Mouse (Mus musculus): ENCODE measurements around the gene Pml.
"Not testable (repeated sequence)": the region's sequence is repeated elsewhere in the genome, so short reads cannot be mapped to it uniquely, and the experiment has no call there.

Pml gene

GRCm38 (mm10) chr9:58271551-58271950, 22.0 kb upstream of the Pml start:
- in situ Hi-C loops (cut with MboI, MseI), result not testable (repeated sequence)

GRCm38 (mm10) chr9:58271109-58271508, 21.5 kb upstream of the Pml start:
- in situ Hi-C loops (cut with MboI, MseI), result no loop called here

GRCm38 (mm10) chr9:58270081-58270480, 20.5 kb upstream of the Pml start:
- in situ Hi-C loops (cut with MboI, MseI), result no loop called here

- in situ Hi-C loops (cut with MboI, MseI), result no loop called here
These were observed 19.1 kb upstream of the Pml start for GRCm38 (mm10) chr9:58268384-58269313.

GRCm38 (mm10) chr9:58267046-58267445, 17.5 kb upstream of the Pml start:
- in situ Hi-C loops (cut with MboI, MseI), result no loop called here

- in situ Hi-C loops (cut with MboI, MseI), result no loop called here
These were observed 17.0 kb upstream of the Pml start for GRCm38 (mm10) chr9:58266571-58267011.

GRCm38 (mm10) chr9:58265368-58265767, 15.8 kb upstream of the Pml start:
- in situ Hi-C loops (cut with MboI, MseI), result no loop called here

GRCm38 (mm10) chr9:58262507-58262906, 12.9 kb upstream of the Pml start:
- in situ Hi-C loops (cut with MboI, MseI), result no loop called here

- in situ Hi-C loops (cut with MboI, MseI), result no loop called here
These were observed 6.4 kb upstream of the Pml start for GRCm38 (mm10) chr9:58255704-58256685.

- in situ Hi-C loops (cut with MboI, MseI), result no loop called here
These were observed 5.5 kb upstream of the Pml start for GRCm38 (mm10) chr9:58255105-58255504.

GRCm38 (mm10) chr9:58253805-58254122, 4.2 kb upstream of the Pml start:
- in situ Hi-C loops (cut with MboI, MseI), result not testable (repeated sequence)

- in situ Hi-C loops (cut with MboI, MseI), result no loop called here
These were observed 3.6 kb upstream of the Pml start, which contains the start of gene Stoml1 for GRCm38 (mm10) chr9:58253033-58253804. Gene Stoml1, plus strand, starts transcription at chr9:58253164.

- in situ Hi-C loops (cut with MboI, MseI), result not testable (repeated sequence)
These were observed 1.1 kb upstream of the Pml start for GRCm38 (mm10) chr9:58250730-58251129.

GRCm38 (mm10) chr9:58250322-58250721, 736 bp upstream of the Pml start:
- in situ Hi-C loops (cut with MboI, MseI), result no loop called here

- in situ Hi-C loops (cut with MboI, MseI), result no loop called here
These were observed 706 bp downstream of the Pml start for GRCm38 (mm10) chr9:58248746-58249413.

GRCm38 (mm10) chr9:58247064-58247759, 2.4 kb downstream of the Pml start:
- in situ Hi-C loops (cut with MboI, MseI), result no loop called here

- in situ Hi-C loops (cut with MboI, MseI), result no loop called here
These were observed 3.4 kb downstream of the Pml start for GRCm38 (mm10) chr9:58246083-58246591.

- in situ Hi-C loops (cut with MboI, MseI), result no loop called here
These were observed 5.9 kb downstream of the Pml start for GRCm38 (mm10) chr9:58243696-58244095.

- in situ Hi-C loops (cut with MboI, MseI), result no loop called here
These were observed 6.9 kb downstream of the Pml start for GRCm38 (mm10) chr9:58242696-58243095.
